Mouse (Mus musculus) spleen, adult 2 months (tissue): ENCODE results near the gene Dcaf5. TPM values are rescaled to one million over a fixed set of nuclear protein-coding genes. Genes with fewer than 3 reads are reported as not detected.
"Not testable (repeated sequence)": the region's sequence is repeated elsewhere in the genome, so short reads cannot be mapped to it uniquely, and the experiment has no call there.

Experiments used
- DNase-seq, 2 experiments: peaks; one replicate each; pipeline versions ENCODE4 v3.0.0 to v3.0.0-alpha.2; 2012 to 2021; ENCODE audit warnings: low spot score in 2 of 2, low read depth in 1 of 2
- H3K27ac ChIP-seq: fragments of 200-500 bp; 2 replicates; pipeline ENCODE4 v1.5.1; 2012; ENCODE audit warnings: low read length, inconsistent platforms; ENCODE audit not compliant: insufficient read depth
- H3K27me3 ChIP-seq: fragments of 200-500 bp; 2 replicates; pipeline ENCODE4 v1.6.1; 2012; ENCODE audit warnings: mild to moderate bottlenecking, moderate library complexity, low read length, inconsistent platforms; ENCODE audit not compliant: control insufficient read depth, insufficient read depth
- H3K36me3 ChIP-seq: fragments of 200-500 bp; 2 replicates; pipeline ENCODE4 v1.6.1; 2012; ENCODE audit warnings: mild to moderate bottlenecking, low read length, inconsistent platforms; ENCODE audit not compliant: control insufficient read depth, insufficient read depth
- H3K4me1 ChIP-seq: fragments of 200-500 bp; 2 replicates; pipeline ENCODE4 v1.6.1; 2011; ENCODE audit warnings: inconsistent platforms; ENCODE audit not compliant: control insufficient read depth, insufficient read depth, insufficient read length
- H3K4me3 ChIP-seq: fragments of 200-500 bp; 2 replicates; pipeline ENCODE4 v1.5.1; 2011; ENCODE audit warnings: mild to moderate bottlenecking, inconsistent platforms; ENCODE audit not compliant: insufficient read depth, insufficient read length; ENCODE audit errors: extremely low read depth
- CTCF ChIP-seq: fragments of 200-500 bp; IDR thresholded peaks from 2 replicates; pipeline ENCODE4 v1.5.1; 2011; ENCODE audit warnings: mild to moderate bottlenecking, inconsistent platforms; ENCODE audit not compliant: insufficient read depth, insufficient read length, insufficient replicate concordance; ENCODE audit errors: extremely low read depth
- POLR2A ChIP-seq: fragments of 200-500 bp; IDR thresholded peaks from 2 replicates; pipeline ENCODE4 v1.6.1; 2011; ENCODE audit warnings: low read depth, low read length, inconsistent platforms
- WGBS: fragments of 180-500 bp; shearing (Covaris S2); methylation state at CpG from one replicate; pipeline ENCODE4 v1.1.7; 2018; 5-methylcytosine and 5-hydroxymethylcytosine counted together
- polyA plus RNA-seq: library from polyadenylated mRNA; depleted of rRNA; stranded (reverse); fragments of >200 nt; gene quantifications from 2 replicates; pipeline ENCODE4 v1.2.3, GENCODE M21; 2012

The Dcaf5 gene
- polyA plus RNA-seq, 1 experiment: 14.6 TPM

DNA sequence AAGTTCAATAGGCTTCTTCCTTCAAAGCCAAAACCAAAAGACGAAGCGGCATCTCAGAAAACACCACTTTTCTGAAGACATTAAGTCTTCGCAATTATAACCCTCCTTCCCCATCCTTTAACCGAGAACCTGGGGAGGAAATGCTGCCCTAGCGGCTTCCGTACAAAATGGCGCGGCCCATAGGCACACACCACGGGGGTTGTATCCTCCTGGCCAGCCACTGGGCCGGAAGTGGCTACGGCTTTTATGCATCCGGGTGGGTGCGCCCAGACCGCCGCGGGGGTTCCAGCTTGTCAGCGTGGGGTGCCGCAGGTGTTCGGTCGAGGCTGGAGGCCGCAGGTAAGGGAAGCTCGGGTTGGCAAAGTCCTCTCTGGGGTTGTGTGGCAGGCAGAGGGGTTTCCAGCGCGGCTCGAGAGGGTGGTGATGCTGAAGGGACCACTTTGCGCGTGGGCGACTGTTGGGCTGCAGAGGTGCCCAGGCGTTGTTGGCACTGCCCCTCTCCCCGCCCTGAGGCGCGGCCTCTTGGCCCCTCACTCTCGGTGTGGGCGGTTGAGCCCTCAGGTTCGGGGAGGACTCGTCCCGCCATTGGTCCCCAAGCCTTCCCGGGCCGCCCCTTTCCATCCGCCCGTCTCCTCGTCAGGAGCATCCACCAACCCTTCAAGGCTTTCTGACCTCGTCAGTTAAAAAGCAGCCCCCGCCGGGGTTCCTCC lies 26.7 kb upstream of the Dcaf5 start, which contains the start of gene Exd2:
Gene Exd2 (plus strand): TSS at position 154 of the 710 bp plus-strand sequence.
- Histone ChIP-seq H3K27ac (peak within 1 kb of the TSS; percentile 48), H3K4me1 (no peaks in the 10 kb centered on the region; the same call in 1 of the 2 replicates), H3K4me3 (peak within 1 kb of the TSS; percentile 91), H3K36me3 (no peaks in the 10 kb centered on the region), H3K27me3 (no peaks in the 10 kb centered on the region)
- TF ChIP-seq POLR2A: no peak; the same call in 1 of the 2 replicates
- no peak for TF ChIP-seq CTCF
- peak; percentile 67 to 91 for DNase-seq
- under 1% methylated on average over 45 of the region's 45 CpGs for WGBS

DNA sequence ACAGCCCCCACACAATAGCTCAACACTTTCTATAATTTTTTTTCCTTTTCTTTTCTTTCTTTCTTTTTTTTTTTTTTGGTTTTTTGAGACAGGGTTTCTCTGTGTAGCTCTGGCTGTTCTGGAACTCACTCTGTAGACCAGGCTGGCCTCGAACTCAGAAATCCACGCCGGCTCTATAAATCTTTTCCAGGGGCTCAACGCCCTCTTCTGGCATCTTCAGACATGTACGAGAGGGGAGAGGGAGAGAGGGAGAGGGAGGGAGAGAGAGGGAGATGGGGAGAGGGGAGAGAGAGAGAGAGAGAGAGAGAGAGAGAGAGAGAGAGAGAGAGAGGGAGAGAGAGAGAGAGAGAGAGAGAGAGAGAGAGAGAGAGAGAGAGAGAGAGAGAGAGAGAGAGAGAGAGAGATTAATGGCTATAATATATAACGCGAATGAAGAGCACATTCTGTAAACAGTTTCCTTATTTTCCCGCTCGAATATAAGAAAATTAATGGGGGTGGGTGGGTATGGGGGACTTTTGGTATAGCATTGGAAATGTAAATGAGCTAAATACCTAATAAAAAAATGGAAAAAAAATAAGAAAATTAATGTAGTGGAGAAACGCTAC lies 26.0 kb upstream of the Dcaf5 start:
- H3K27ac ChIP-seq: peak overlapping the region; percentile 38; the same call in 1 of the 2 replicates
- H3K27me3 ChIP-seq, H3K4me1 ChIP-seq, H3K36me3 ChIP-seq, DNase-seq: not testable (repeated sequence)
- H3K4me3 ChIP-seq: peak overlapping the region; percentile 91
- WGBS: 11% methylated on average over 10 of the region's 10 CpGs

GRCm38 (mm10) chr12:80458033-80458432 lies 21.6 kb upstream of the Dcaf5 start:
- no peak overlapping the region for H3K4me3 ChIP-seq
- H3K4me1 ChIP-seq: no peaks in the 10 kb centered on the region; the same call in 1 of the 2 replicates
- H3K27me3 ChIP-seq: no peaks in the 10 kb centered on the region
- H3K27ac ChIP-seq: no peak overlapping the region
- no peak for DNase-seq
- no peaks in the 10 kb centered on the region for H3K36me3 ChIP-seq
- WGBS: 83% methylated on average over 5 of the region's 5 CpGs
- TF ChIP-seq CTCF: no peak
- TF ChIP-seq POLR2A: no peak

DNA sequence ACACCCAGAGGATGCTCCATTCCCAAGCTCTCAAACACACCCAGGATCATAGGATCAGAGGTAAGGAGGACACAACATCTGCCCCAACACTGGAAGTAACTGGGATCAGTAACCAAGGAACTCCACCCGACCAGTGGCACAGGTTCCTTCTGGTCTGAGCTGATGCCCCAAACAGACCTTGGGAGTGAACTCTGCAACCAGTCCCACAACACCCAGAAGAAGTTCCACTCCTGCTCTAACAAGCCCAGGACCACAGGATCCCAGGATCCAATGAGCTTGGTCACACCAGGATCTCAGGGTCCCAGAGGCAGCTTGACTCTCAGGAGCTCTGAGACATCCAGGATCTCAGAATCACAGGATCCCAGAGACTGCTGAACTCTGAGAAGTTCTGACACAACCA lies 17.1 kb upstream of the Dcaf5 start:
- Histone ChIP-seq H3K27me3 (no peaks in the 10 kb centered on the region), H3K27ac (no peak overlapping the region), H3K4me1 (no peaks in the 10 kb centered on the region), H3K36me3 (no peaks in the 10 kb centered on the region), H3K4me3 (no peak overlapping the region)
- TF ChIP-seq CTCF (no peak), POLR2A (no peak)
- DNase-seq: no peak
- WGBS: 78% methylated on average over 1 of the region's 1 CpGs

DNA sequence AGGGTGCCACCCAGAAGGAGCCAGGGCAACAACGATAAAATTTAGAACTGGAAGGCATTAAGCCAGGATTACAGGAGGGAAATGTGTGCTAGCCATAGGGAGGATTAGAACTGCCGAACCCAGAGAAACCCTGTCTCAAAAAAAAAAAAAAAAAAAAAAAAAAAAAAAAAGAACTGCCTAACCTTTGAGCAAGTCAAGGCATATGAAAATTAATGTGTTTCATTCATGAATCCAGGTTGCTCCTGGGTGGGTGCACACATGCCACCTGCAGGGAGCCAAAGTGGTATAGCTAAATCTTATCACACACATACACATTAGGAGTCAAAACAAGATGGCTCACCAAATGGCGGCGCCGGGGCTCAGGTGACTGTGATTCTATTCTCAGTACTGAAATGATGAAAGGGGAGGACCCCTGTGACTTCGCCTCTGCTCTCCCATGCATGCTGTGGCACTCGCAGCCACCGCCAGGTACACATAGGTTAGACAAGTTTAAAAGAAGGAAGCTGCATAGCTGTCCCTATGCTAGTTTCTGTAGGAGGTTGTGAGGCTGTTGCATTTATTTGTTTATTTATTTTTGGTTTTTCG lies 8.2 kb upstream of the Dcaf5 start:
- DNase-seq: no peak
- Histone ChIP-seq H3K27ac (no peak overlapping the region), H3K4me3 (no peak overlapping the region), H3K27me3 (no peaks in the 10 kb centered on the region), H3K4me1 (no peaks in the 10 kb centered on the region), H3K36me3 (no peaks in the 10 kb centered on the region)
- no peak for TF ChIP-seq POLR2A
- TF ChIP-seq CTCF: no peak
- WGBS: 79% methylated on average over 9 of the region's 9 CpGs

GRCm38 (mm10) chr12:80440957-80441356 lies 4.6 kb upstream of the Dcaf5 start:
- Histone ChIP-seq H3K4me1 (no peaks in the 10 kb centered on the region), H3K36me3 (no peaks in the 10 kb centered on the region), H3K27ac (no peak overlapping the region), H3K4me3 (no peak overlapping the region), H3K27me3 (no peaks in the 10 kb centered on the region)
- peak in 1 of 2 experiments; percentile 27 for DNase-seq
- TF ChIP-seq CTCF (no peak), POLR2A (no peak)
- WGBS: 92% methylated on average over 2 of the region's 2 CpGs
